Mouse (Mus musculus) kidney, postnatal 0 days (tissue): Measurements from ENCODE around the gene Cd6. TPM values are rescaled to one million over a fixed set of nuclear protein-coding genes. Genes with fewer than 3 reads are reported as not detected.

Experiments used
- ATAC-seq: fragments of 200-750 bp; cut with Nextera tagmentation; replicated peaks from 2 replicates; pipeline ENCODE4 v1.8.0; 2017; ENCODE audit warnings: low read depth, moderate number of reproducible peaks, moderate TSS enrichment, moderate library complexity; ENCODE audit not compliant: low FRiP score
- DNase-seq: peaks from one replicate; pipeline ENCODE4 v3.0.0-alpha.2; 2016; ENCODE audit warnings: low spot score
- H3K27ac ChIP-seq: fragments of 300-500 bp; sonication (generic); 2 replicates; pipeline ENCODE4 v1.5.1; 2014; ENCODE audit warnings: mild to moderate bottlenecking
- H3K27me3 ChIP-seq: fragments of 300-500 bp; sonication (generic); 2 replicates; pipeline ENCODE4 v1.6.1; 2014; ENCODE audit warnings: low read length, mixed read lengths; ENCODE audit not compliant: insufficient read depth
- H3K36me3 ChIP-seq: fragments of 300-500 bp; sonication (generic); 2 replicates; pipeline ENCODE4 v1.6.1; 2014; ENCODE audit warnings: low read length, mixed read lengths; ENCODE audit not compliant: insufficient read depth
- H3K4me1 ChIP-seq: fragments of 300-500 bp; sonication (generic); replicated peaks from 2 replicates; pipeline ENCODE4 v1.6.1; 2014; ENCODE audit warnings: antibody characterized with exemption, low read length, mixed read lengths; ENCODE audit not compliant: insufficient read depth
- H3K4me2 ChIP-seq: fragments of 300-500 bp; sonication (generic); 2 replicates; pipeline ENCODE4 v1.6.1; 2014; ENCODE audit warnings: mild to moderate bottlenecking, low read length, moderate library complexity, mixed read lengths
- H3K4me3 ChIP-seq: fragments of 300-500 bp; sonication (generic); replicated peaks from 2 replicates; pipeline ENCODE4 v1.5.1; 2014; ENCODE audit warnings: low read depth, low read length
- H3K9ac ChIP-seq: fragments of 300-500 bp; sonication (generic); 2 replicates; pipeline ENCODE4 v1.6.1; 2014; ENCODE audit warnings: low read depth, low read length
- H3K9me3 ChIP-seq: fragments of 300-500 bp; sonication (generic); replicated peaks from 2 replicates; pipeline ENCODE4 v1.6.1; 2016; ENCODE audit warnings: low read length, inconsistent platforms, mixed read lengths
- CTCF ChIP-seq: IDR thresholded peaks from 2 replicates; pipeline ENCODE4 v1.5.1; 2016; ENCODE audit warnings: antibody characterized with exemption, low read depth, mild to moderate bottlenecking, moderate library complexity
- WGBS: fragments of 180-500 bp; shearing (Covaris S2); extraction: QIAGEN DNeasy Blood & Tissue Kit; methylation state at CpG from one replicate; pipeline ENCODE4 v1.1.7; 2014; 5-methylcytosine and 5-hydroxymethylcytosine counted together
- polyA plus RNA-seq: library from polyadenylated mRNA; unstranded; fragments of >200 nt; fragmentation: Nextera tagmentation; extraction: Ambion mirVana; gene quantifications from 2 replicates; pipeline ENCODE4 v1.2.1, GENCODE M21; 2015

The Cd6 gene
- polyA plus RNA-seq, 1 experiment from 2014 or later: not detected

- Histone ChIP-seq H3K4me1 (peaks cover 14% of the 10 kb centered on the region), H3K27ac (peak overlapping the region; percentile 74; the same call in 1 of the 2 replicates), H3K27me3 (no peaks in the 10 kb centered on the region), H3K9me3 (no peaks in the 10 kb centered on the region), H3K4me2 (peak overlapping the region; percentile 77), H3K36me3 (peaks cover 43% of the 10 kb centered on the region), H3K4me3 (peak overlapping the region; percentile 68), H3K9ac (peak overlapping the region; percentile 74)
- ATAC-seq: peak; percentile 84
- peak; percentile 36 for TF ChIP-seq CTCF
- WGBS: under 1% methylated on average over 39 of the region's 43 CpGs
- DNase-seq: peak; percentile 91
Observed at GRCm38 (mm10) chr19:10869241-10869885, 39.5 kb upstream of the Cd6 start.

GRCm38 (mm10) chr19:10868623-10869141 lies 38.8 kb upstream of the Cd6 start:
- Histone ChIP-seq H3K27ac (no peak overlapping the region), H3K4me1 (peaks cover 14% of the 10 kb centered on the region), H3K9me3 (no peaks in the 10 kb centered on the region), H3K9ac (peak overlapping the region; percentile 74), H3K36me3 (peaks cover 36% of the 10 kb centered on the region), H3K4me2 (peak overlapping the region; percentile 77), H3K27me3 (no peaks in the 10 kb centered on the region), H3K4me3 (peak overlapping the region; percentile 68)
- DNase-seq (peak; percentile 14), ATAC-seq (no peak)
- TF ChIP-seq CTCF: no peak
- under 1% methylated on average over 17 of the region's 17 CpGs for WGBS

GRCm38 (mm10) chr19:10867946-10868622 lies 38.2 kb upstream of the Cd6 start:
- DNase-seq (peak; percentile 40), ATAC-seq (no peak)
- 11% methylated on average over 5 of the region's 5 CpGs for WGBS
- Histone ChIP-seq H3K4me3 (peak overlapping the region; percentile 68), H3K4me2 (peak overlapping the region; percentile 77), H3K36me3 (peaks cover 34% of the 10 kb centered on the region), H3K9ac (peak overlapping the region; percentile 74), H3K9me3 (no peaks in the 10 kb centered on the region), H3K27me3 (no peaks in the 10 kb centered on the region), H3K4me1 (peaks cover 14% of the 10 kb centered on the region), H3K27ac (no peak overlapping the region)
- no peak for TF ChIP-seq CTCF

GRCm38 (mm10) chr19:10866351-10866750 lies 36.5 kb upstream of the Cd6 start:
- no peak overlapping the region for H3K27ac ChIP-seq
- 89% methylated on average over 13 of the region's 13 CpGs for WGBS
- DNase-seq (no peak), ATAC-seq (no peak)
- peaks cover 39% of the 10 kb centered on the region for H3K36me3 ChIP-seq
- H3K9me3 ChIP-seq: no peaks in the 10 kb centered on the region
- H3K9ac ChIP-seq: no peak overlapping the region
- peaks cover 14% of the 10 kb centered on the region for H3K4me1 ChIP-seq
- no peak overlapping the region for H3K4me2 ChIP-seq
- H3K4me3 ChIP-seq: no peak overlapping the region
- no peaks in the 10 kb centered on the region for H3K27me3 ChIP-seq
- TF ChIP-seq CTCF: no peak

- DNase-seq: no peak
- ATAC-seq: 0 out of 2 replicates have a peak, but pooled peaks have one; percentile 26
- H3K4me1 ChIP-seq: no peaks in the 10 kb centered on the region
- no peaks in the 10 kb centered on the region for H3K9me3 ChIP-seq
- peak; percentile 27; the same call in 1 of the 2 replicates for TF ChIP-seq CTCF
- no peak overlapping the region for H3K9ac ChIP-seq
- H3K4me3 ChIP-seq: no peak overlapping the region
- no peaks in the 10 kb centered on the region for H3K27me3 ChIP-seq
- H3K4me2 ChIP-seq: no peak overlapping the region
- no peak overlapping the region for H3K27ac ChIP-seq
- 49% methylated on average over 22 of the region's 22 CpGs for WGBS
- H3K36me3 ChIP-seq: peaks cover 60% of the 10 kb centered on the region
Observed at GRCm38 (mm10) chr19:10860072-10860497, 30.2 kb upstream of the Cd6 start.

GRCm38 (mm10) chr19:10856520-10856919 lies 26.7 kb upstream of the Cd6 start:
- TF ChIP-seq CTCF: no peak
- no peaks in the 10 kb centered on the region for H3K27me3 ChIP-seq
- H3K4me2 ChIP-seq: no peak overlapping the region
- H3K27ac ChIP-seq: no peak overlapping the region
- 34% methylated on average over 2 of the region's 2 CpGs for WGBS
- no peaks in the 10 kb centered on the region for H3K4me1 ChIP-seq
- H3K9me3 ChIP-seq: no peaks in the 10 kb centered on the region
- no peak for ATAC-seq
- peaks cover 37% of the 10 kb centered on the region for H3K36me3 ChIP-seq
- no peak for DNase-seq
- no peak overlapping the region for H3K9ac ChIP-seq
- no peak overlapping the region for H3K4me3 ChIP-seq
